Mouse (Mus musculus) liver, postnatal 0 days (tissue): ENCODE results near the gene Gm136. TPM values are rescaled to one million over a fixed set of nuclear protein-coding genes. Genes with fewer than 3 reads are reported as not detected.
A peak's percentile ranks its signal among the peaks of the same experiment; 100 is the strongest.

Source experiments
- ATAC-seq: fragments of 200-750 bp; cut with Nextera tagmentation; 2 replicates; pipeline ENCODE4 v1.8.0; 2017; ENCODE audit warnings: mild to moderate bottlenecking, moderate library complexity
- DNase-seq: peaks from one replicate; pipeline ENCODE4 v3.0.0-alpha.2; 2016
- H3K27ac ChIP-seq: fragments of 300-500 bp; sonication (generic); 2 replicates; pipeline ENCODE4 v1.5.1; 2014; ENCODE audit warnings: antibody characterized with exemption, moderate library complexity, mild to moderate bottlenecking, low read depth
- H3K27me3 ChIP-seq: fragments of 300-500 bp; sonication (generic); 2 replicates; pipeline ENCODE4 v1.6.1; 2014; ENCODE audit warnings: low read length, control low read depth, mixed read lengths; ENCODE audit not compliant: insufficient read depth
- H3K36me3 ChIP-seq: fragments of 300-500 bp; sonication (generic); replicated peaks from 2 replicates; pipeline ENCODE4 v1.6.1; 2014; ENCODE audit warnings: mild to moderate bottlenecking, control low read depth, low read length, moderate library complexity, mixed read lengths; ENCODE audit not compliant: insufficient read depth
- H3K4me1 ChIP-seq: fragments of 300-500 bp; sonication (generic); 2 replicates; pipeline ENCODE4 v1.6.1; 2014; ENCODE audit warnings: antibody characterized with exemption, mild to moderate bottlenecking, control low read depth; ENCODE audit not compliant: insufficient read depth
- H3K4me2 ChIP-seq: fragments of 300-500 bp; sonication (generic); 2 replicates; pipeline ENCODE4 v1.6.1; 2014; ENCODE audit warnings: low read depth, mild to moderate bottlenecking, low read length, moderate library complexity, mixed read lengths
- H3K4me3 ChIP-seq: fragments of 300-500 bp; sonication (generic); 2 replicates; pipeline ENCODE4 v1.5.1; 2014; ENCODE audit warnings: low read depth, low read length
- H3K9ac ChIP-seq: fragments of 300-500 bp; sonication (generic); replicated peaks from 2 replicates; pipeline ENCODE4 v1.6.1; 2014; ENCODE audit warnings: mild to moderate bottlenecking, moderate library complexity
- H3K9me3 ChIP-seq: fragments of 300-500 bp; sonication (generic); 2 replicates; pipeline ENCODE4 v1.6.1; 2016; ENCODE audit warnings: mild to moderate bottlenecking, control low read depth, low read length, mixed read lengths
- CTCF ChIP-seq: sonication (generic); IDR thresholded peaks from 2 replicates; pipeline ENCODE4 v1.5.1; 2016; ENCODE audit warnings: antibody characterized with exemption, low read depth
- EP300 ChIP-seq: IDR thresholded peaks from 2 replicates; pipeline ENCODE4 v1.6.1; 2016; ENCODE audit warnings: antibody characterized with exemption, low read depth, mild to moderate bottlenecking
- WGBS: fragments of 180-500 bp; shearing (Covaris S2); extraction: QIAGEN DNeasy Blood & Tissue Kit; methylation state at CpG from one replicate; pipeline ENCODE4 v1.1.7; 2014; ENCODE audit not compliant: insufficient replicate concordance; 5-methylcytosine and 5-hydroxymethylcytosine counted together
- polyA plus RNA-seq: library from polyadenylated mRNA; unstranded; fragments of >200 nt; fragmentation: Nextera tagmentation; extraction: Ambion mirVana; gene quantifications from 2 replicates; pipeline ENCODE4 v1.2.1, GENCODE M21; 2015

Gene Gm136
- polyA plus RNA-seq, 1 experiment from 2014 or later, result not detected

DNA sequence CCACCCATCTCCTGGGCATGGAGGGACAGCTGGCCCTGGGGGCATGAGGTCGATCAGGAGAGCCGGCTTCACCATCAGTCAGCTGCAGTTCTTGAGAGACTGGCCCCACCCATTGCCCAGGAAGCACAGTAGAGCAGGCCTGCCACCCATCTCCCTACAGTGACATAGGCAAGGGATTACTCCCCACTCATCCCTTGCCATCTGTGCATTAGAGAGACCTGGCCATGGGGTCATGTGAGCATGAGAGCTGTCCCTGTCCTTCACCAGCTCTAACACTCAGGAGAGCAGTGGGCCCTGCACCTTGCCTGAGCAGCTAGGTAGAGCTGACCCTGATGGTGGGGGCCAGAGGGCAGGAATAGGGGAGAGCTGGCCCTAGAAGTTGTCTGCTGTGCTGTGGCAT is 29.6 kb upstream of the Gm136 start:
- TF ChIP-seq CTCF (no peak), EP300 (no peak)
- no peaks in the 10 kb centered on the region for H3K27me3 ChIP-seq
- H3K9ac ChIP-seq, result no peak overlapping the region
- ATAC-seq, result no peak
- H3K4me3 ChIP-seq, result no peak overlapping the region
- H3K4me1 ChIP-seq, result no peaks in the 10 kb centered on the region
- no peak overlapping the region for H3K4me2 ChIP-seq
- 56% methylated on average over 2 of the region's 2 CpGs for WGBS
- H3K36me3 ChIP-seq, result no peaks in the 10 kb centered on the region
- no peak for DNase-seq
- H3K27ac ChIP-seq, result no peak overlapping the region
- H3K9me3 ChIP-seq, result no peaks in the 10 kb centered on the region

DNA sequence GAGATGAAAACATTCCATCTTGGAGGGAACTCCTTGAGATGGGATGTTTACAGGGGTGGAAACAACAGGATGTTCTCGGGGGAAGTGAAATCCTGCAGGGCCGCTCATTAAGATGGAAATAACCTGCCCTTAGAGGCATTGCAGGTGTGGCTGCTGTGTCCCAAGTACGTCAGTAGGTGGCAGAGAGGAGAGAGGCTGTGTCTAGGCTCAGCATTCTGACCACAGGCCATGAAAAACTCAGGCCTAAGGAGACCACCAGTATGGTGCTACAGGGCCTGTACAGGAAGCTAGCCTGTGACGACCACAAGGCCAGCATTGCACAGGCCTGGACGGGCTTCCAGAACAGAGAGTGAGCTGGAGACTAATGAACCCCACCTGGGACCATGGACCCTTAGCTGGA is 28.8 kb upstream of the Gm136 start:
- 64% methylated on average over 5 of the region's 5 CpGs for WGBS
- TF ChIP-seq EP300, result no peak
- TF ChIP-seq CTCF, result peak; percentile 51
- no peak for DNase-seq
- H3K4me1 ChIP-seq, result no peaks in the 10 kb centered on the region
- no peak overlapping the region for H3K4me3 ChIP-seq
- H3K4me2 ChIP-seq, result no peak overlapping the region
- H3K36me3 ChIP-seq, result no peaks in the 10 kb centered on the region
- H3K9me3 ChIP-seq, result no peaks in the 10 kb centered on the region
- H3K27ac ChIP-seq, result no peak overlapping the region
- no peak overlapping the region for H3K9ac ChIP-seq
- no peak for ATAC-seq
- H3K27me3 ChIP-seq, result no peaks in the 10 kb centered on the region

DNA sequence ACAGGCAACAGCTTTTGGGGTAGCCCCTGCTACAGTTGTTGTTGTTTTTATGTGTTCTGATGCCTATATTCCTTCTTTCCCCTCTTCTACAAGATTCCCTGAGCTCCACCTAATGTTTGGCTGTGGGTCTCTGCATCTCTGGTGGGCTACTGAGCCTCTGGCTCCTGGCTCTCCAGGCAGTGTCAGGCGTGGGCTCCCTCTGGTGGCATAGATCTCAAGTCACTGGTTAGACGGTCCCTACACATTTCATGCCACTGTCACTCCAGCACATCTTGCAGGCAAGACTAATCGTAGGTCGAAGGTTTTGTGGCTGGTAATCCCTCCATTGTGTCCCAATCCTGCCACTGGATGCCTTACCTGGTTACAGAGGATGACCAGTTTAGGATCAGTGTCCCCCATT is 26.7 kb upstream of the Gm136 start:
- no peak overlapping the region for H3K4me2 ChIP-seq
- 38% methylated on average over 4 of the region's 4 CpGs for WGBS
- ATAC-seq (no peak), DNase-seq (no peak)
- peak; percentile 42 for TF ChIP-seq CTCF
- no peak for TF ChIP-seq EP300
- H3K4me3 ChIP-seq, result no peak overlapping the region
- H3K9me3 ChIP-seq, result no peaks in the 10 kb centered on the region
- no peaks in the 10 kb centered on the region for H3K27me3 ChIP-seq
- no peaks in the 10 kb centered on the region for H3K36me3 ChIP-seq
- no peaks in the 10 kb centered on the region for H3K4me1 ChIP-seq
- H3K27ac ChIP-seq, result no peak overlapping the region
- no peak overlapping the region for H3K9ac ChIP-seq

DNA sequence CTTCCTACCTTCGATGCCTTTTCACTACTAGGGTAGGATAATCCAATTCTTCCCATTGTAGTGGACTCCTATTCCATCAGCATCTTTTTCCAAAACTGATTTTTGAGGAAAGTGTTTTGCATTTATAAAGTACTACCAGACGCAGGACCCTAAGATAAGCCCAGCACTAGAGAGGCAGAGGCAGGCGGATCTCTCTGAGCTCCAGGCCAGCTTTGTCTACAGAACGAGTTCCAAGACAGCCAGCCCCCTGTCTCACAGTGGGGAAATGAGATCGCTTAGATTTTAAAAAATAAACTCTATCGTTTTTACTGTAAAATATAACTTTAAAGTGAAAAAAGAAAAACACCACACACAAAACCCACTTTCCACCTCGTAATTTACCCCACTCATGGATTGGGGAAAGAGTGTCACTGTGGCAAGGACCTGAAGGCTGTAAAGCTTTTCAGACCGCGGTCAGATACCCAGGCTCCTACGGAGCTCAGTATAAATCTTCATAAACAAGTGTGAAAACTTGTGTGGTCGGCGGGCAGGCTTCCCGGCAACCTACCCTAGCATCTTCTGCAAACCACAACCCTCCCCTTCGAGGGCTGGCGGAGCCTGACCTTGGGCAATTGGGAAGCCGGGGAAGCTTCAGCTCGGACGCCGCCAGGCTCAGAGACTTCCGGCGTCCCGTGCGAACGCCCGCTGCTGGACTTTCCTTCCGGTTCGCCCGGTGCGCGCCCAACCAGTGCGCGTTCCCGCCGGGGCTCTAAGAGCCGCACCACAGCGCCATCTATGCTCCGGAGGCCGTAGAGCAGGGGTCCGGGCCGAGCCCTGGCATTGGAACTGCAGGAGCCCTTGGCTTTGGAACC is 21.8 kb upstream of the Gm136 start, which contains the start of gene Smim8:
Gene Smim8, minus strand, starts transcription at position 747 of the 851 bp plus-strand sequence.
- peak; percentile 97 for TF ChIP-seq CTCF
- TF ChIP-seq EP300, result peak; percentile 59; the same call in 1 of the 2 replicates
- Histone ChIP-seq H3K4me2 (peak within 1 kb of the TSS; percentile 73), H3K27ac (peak within 1 kb of the TSS; percentile 82), H3K9ac (peak within 1 kb of the TSS; percentile 73), H3K4me1 (peaks cover 4% of the 10 kb centered on the region), H3K27me3 (no peaks in the 10 kb centered on the region), H3K36me3 (no peaks in the 10 kb centered on the region), H3K9me3 (no peaks in the 10 kb centered on the region), H3K4me3 (peak within 1 kb of the TSS; percentile 70)
- DNase-seq, result peak; percentile 96
- WGBS, result 5% methylated on average over 40 of the region's 40 CpGs
- peak; percentile 99 for ATAC-seq

DNA sequence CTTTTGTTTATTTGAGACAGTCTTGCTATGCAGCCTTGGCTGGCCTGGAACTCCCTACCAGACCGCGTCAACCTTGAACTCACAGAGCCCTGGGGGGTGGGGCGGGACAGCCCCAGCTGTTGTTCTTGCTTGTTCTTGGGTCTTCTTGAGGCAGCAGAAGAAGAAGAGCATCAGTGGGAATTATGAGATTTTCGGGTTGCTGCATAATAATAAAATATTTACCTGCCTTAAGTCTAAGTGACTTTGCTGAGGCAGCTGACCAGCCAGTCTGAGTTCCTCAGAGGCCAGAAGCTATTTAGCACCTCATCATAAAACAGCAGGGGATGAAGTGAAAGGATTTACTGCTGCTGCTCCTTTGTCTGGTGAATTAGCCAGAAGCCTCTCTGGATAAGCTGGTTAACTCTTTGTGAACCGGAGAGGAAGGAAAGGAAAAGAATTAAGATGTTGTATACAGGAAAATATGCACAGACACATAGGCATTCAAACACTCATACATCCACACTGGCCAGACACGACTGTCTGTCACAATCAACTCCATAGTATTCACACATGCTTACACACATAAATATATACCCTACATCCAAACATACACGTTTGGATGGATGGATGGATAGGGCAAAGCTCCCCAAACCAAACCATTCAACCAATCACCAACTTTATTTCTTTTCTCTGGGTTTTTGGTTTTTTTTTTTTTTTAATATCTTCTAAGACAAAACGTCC is 15.7 kb upstream of the Gm136 start:
- no peak for TF ChIP-seq CTCF
- TF ChIP-seq EP300, result no peak
- WGBS, result 54% methylated on average over 8 of the region's 8 CpGs
- no peak overlapping the region for H3K4me3 ChIP-seq

DNA sequence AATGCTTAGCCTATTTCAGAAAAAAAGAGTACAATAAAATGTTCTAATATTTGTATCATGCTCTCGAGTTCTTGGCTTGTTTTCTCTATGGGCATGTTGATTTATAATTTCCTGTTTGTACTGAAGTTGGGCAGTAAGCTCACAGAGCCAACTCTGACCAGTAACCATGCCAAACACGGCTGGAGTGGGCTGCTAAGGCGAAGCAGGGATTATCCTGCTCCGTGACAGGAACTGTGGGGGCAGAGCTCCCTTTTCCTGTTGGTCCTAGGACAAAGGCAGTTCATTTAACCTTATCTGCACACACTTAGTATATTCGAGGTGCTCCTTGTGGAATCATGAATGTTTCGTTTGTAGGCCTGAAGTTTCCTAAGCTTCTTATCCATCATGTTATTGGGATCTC is 6.8 kb downstream of the Gm136 start:
- WGBS, result 54% methylated on average over 6 of the region's 6 CpGs
- no peak for ATAC-seq

More for the DNA sequence above, 15.7 kb upstream of the Gm136 start:
- ATAC-seq (no peak), DNase-seq (no peak)
- no peak overlapping the region for H3K4me2 ChIP-seq
- no peaks in the 10 kb centered on the region for H3K9me3 ChIP-seq
- H3K4me1 ChIP-seq, result peaks cover 3% of the 10 kb centered on the region
- no peaks in the 10 kb centered on the region for H3K27me3 ChIP-seq
- H3K36me3 ChIP-seq, result peaks cover 8% of the 10 kb centered on the region; the same call in 1 of the 2 replicates
- no peak overlapping the region for H3K27ac ChIP-seq
- no peak overlapping the region for H3K9ac ChIP-seq

More for the DNA sequence above, 6.8 kb downstream of the Gm136 start:
- H3K27me3 ChIP-seq, result no peaks in the 10 kb centered on the region
- no peak for DNase-seq
- H3K9ac ChIP-seq, result no peak overlapping the region
- no peak overlapping the region for H3K4me3 ChIP-seq
- H3K4me1 ChIP-seq, result no peaks in the 10 kb centered on the region
- H3K36me3 ChIP-seq, result no peaks in the 10 kb centered on the region
- no peak overlapping the region for H3K27ac ChIP-seq
- H3K9me3 ChIP-seq, result no peaks in the 10 kb centered on the region
- H3K4me2 ChIP-seq, result no peak overlapping the region
- TF ChIP-seq EP300 (no peak), CTCF (no peak)
